Mouse (Mus musculus) liver, adult 2 months (tissue): Measurements from ENCODE around the gene Orc6. TPM values are rescaled to one million over a fixed set of nuclear protein-coding genes. Genes with fewer than 3 reads are reported as not detected.

ENCODE experiments used
- DNase-seq: peaks from one replicate; pipeline ENCODE4 v3.0.0-alpha.2; 2011; ENCODE audit warnings: low read depth, low spot score; ENCODE audit errors: extremely low read depth
- H3K27ac ChIP-seq: fragments of 200-500 bp; replicated peaks from 2 replicates; pipeline ENCODE4 v1.5.1; 2012; ENCODE audit warnings: low read depth, mild to moderate bottlenecking, control low read depth, inconsistent platforms, low read length; ENCODE audit not compliant: insufficient read depth
- H3K27me3 ChIP-seq: fragments of 200-500 bp; 2 replicates; pipeline ENCODE4 v1.6.1; 2012; ENCODE audit warnings: mild to moderate bottlenecking, moderate library complexity, low read length, inconsistent platforms; ENCODE audit not compliant: control insufficient read depth, insufficient read depth
- H3K36me3 ChIP-seq: fragments of 200-500 bp; 2 replicates; pipeline ENCODE4 v1.6.1; 2012; ENCODE audit warnings: low read length, inconsistent platforms; ENCODE audit not compliant: control insufficient read depth, insufficient read depth
- H3K4me1 ChIP-seq: fragments of 200-500 bp; 2 replicates; pipeline ENCODE4 v1.6.1; 2011; ENCODE audit warnings: low read length; ENCODE audit not compliant: control insufficient read depth, insufficient read depth
- H3K4me3 ChIP-seq: fragments of 200-500 bp; 2 replicates; pipeline ENCODE4 v1.5.1; 2011; ENCODE audit warnings: low read depth, mild to moderate bottlenecking, control low read depth, low read length, moderate library complexity; ENCODE audit not compliant: insufficient read depth
- H3K79me2 ChIP-seq: fragments of 200-500 bp; 2 replicates; pipeline ENCODE4 v1.6.1; 2012; ENCODE audit warnings: inconsistent platforms, mild to moderate bottlenecking, low read length, moderate library complexity; ENCODE audit not compliant: control insufficient read depth, insufficient read depth
- H3K9ac ChIP-seq: fragments of 200-500 bp; 2 replicates; pipeline ENCODE4 v1.6.1; 2012; ENCODE audit warnings: low read depth, mild to moderate bottlenecking, control low read depth, inconsistent platforms, low read length
- CTCF ChIP-seq: fragments of 200-500 bp; IDR thresholded peaks from 2 replicates; pipeline ENCODE4 v1.5.1; 2011; ENCODE audit warnings: low read depth, low read length, control low read depth
- POLR2A ChIP-seq: fragments of 200-500 bp; IDR thresholded peaks from 2 replicates; pipeline ENCODE4 v1.6.1; 2011; ENCODE audit warnings: low read length, control low read depth; ENCODE audit not compliant: insufficient read depth; ENCODE audit errors: extremely low read depth
- WGBS: fragments of 180-500 bp; shearing (Covaris S2); methylation state at CpG from one replicate; pipeline ENCODE4 v1.1.7; 2018; 5-methylcytosine and 5-hydroxymethylcytosine counted together
- polyA plus RNA-seq: library from polyadenylated mRNA; depleted of rRNA; stranded (reverse); fragments of >200 nt; gene quantifications from 2 replicates; pipeline ENCODE4 v1.2.3, GENCODE M21; 2012; rRNA removed
- total RNA-seq: library from RNA; depleted of rRNA; stranded (reverse); fragments of >200 nt; gene quantifications from 2 replicates; pipeline ENCODE4 v1.2.3, GENCODE M21; 2014; rRNA removed

Orc6 gene
- total and polyA plus RNA-seq, 2 experiments = 3.2 to 7.6 TPM

DNA sequence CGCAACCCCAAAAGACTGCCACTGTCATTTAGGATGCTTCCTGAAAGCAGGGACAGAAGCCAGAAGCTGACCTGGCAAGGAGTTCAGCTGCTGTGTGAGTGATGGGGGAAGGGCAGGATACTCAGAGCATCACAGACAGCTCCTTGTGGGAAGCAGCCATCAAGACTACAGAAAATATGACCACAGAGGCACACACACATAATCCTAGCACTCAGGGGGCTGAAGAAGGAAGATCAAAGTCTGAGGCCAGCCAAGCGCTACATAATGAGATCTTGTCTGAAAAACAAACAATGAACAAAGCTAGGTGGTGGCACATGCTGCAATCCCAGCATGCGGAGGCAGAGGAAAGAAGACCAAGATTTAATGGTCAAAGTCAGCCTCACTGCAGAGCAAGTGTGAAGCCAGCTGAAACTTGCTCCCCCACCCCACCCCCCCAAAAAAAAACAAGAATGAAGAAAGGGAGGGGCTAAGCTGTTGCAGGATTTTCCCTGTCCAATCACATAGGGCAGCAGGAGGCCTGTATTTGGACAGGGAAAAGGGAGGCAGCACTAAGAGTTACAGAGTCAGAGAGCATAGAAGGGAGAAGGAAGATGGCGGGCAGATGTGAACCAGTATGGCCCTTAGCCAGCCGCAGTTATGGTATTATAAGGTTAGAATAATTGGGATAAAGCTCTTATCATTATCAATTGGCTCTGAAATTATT, 40.6 kb downstream of the Orc6 start:
- TF ChIP-seq CTCF (no peak), POLR2A (no peak)
- Histone ChIP-seq H3K4me3 (no peak overlapping the region), H3K4me1 (no peaks in the 10 kb centered on the region), H3K27ac (no peak overlapping the region), H3K9ac (no peak overlapping the region), H3K36me3 (no peaks in the 10 kb centered on the region), H3K79me2 (no peaks in the 10 kb centered on the region), H3K27me3 (no peaks in the 10 kb centered on the region)
- 78% methylated on average over 5 of the region's 5 CpGs for WGBS
- no peak for DNase-seq

DNA sequence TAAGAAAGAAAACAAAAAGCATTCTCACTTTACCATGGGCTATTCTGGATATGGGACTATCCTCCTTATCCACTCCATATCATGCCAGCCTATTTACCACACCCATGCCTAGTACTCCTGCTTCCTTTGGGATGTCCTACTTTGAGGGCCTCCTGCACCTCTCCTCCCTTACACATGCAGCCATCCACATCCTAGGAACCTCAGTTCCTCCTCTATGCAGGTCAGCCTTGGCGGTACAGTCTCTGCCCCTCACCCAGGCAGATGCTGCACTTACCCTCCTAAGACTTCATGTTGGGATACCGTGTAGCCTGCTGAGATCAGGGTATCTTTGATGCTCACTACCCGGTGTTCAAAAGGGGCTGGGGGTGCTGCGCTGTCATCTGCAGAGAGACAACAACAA, 53.9 kb downstream of the Orc6 start:
- H3K4me1 ChIP-seq = no peaks in the 10 kb centered on the region
- no peak for DNase-seq
- H3K36me3 ChIP-seq = no peaks in the 10 kb centered on the region
- H3K4me3 ChIP-seq = no peak overlapping the region
- no peak overlapping the region for H3K9ac ChIP-seq
- no peaks in the 10 kb centered on the region for H3K79me2 ChIP-seq
- 86% methylated on average over 4 of the region's 4 CpGs for WGBS
- H3K27ac ChIP-seq = no peak overlapping the region
- TF ChIP-seq CTCF = no peak
- TF ChIP-seq POLR2A = no peak
- no peaks in the 10 kb centered on the region for H3K27me3 ChIP-seq

Other genes with a start within 250 kb of the Orc6 start
- gene Fbxw9, start 239.6 kb upstream of the Orc6 start, total RNA-seq = 19.9 and 21.9 TPM in 2 replicates
- 55.2 and 75.4 TPM in 2 replicates for gene Fbxw9, start 239.6 kb upstream of the Orc6 start, polyA plus RNA-seq
- not detected in 2 replicates for gene Gm5741, start 231.7 kb upstream of the Orc6 start, total RNA-seq
- 0.70 TPM in 1 of 2 replicates, not detected in the other for gene Gm5741, start 231.7 kb upstream of the Orc6 start, polyA plus RNA-seq
- 14.8 and 15.1 TPM in 2 replicates for gene Dhps, start 227.9 kb upstream of the Orc6 start, total RNA-seq
- gene Dhps, start 227.9 kb upstream of the Orc6 start, polyA plus RNA-seq = 14.4 and 20.6 TPM in 2 replicates
- 26.3 and 33.0 TPM in 2 replicates for gene Wdr83os, start 218.9 kb upstream of the Orc6 start, total RNA-seq
- 111 and 126 TPM in 2 replicates for gene Wdr83os, start 218.9 kb upstream of the Orc6 start, polyA plus RNA-seq
- gene Wdr83, start 218.3 kb upstream of the Orc6 start, total RNA-seq = 12.2 and 15.5 TPM in 2 replicates
- 22.5 and 26.2 TPM in 2 replicates for gene Wdr83, start 218.3 kb upstream of the Orc6 start, polyA plus RNA-seq
- gene Man2b1, start 216.4 kb upstream of the Orc6 start, total RNA-seq = 57.2 and 70.4 TPM in 2 replicates
- 51.5 and 69.5 TPM in 2 replicates for gene Man2b1, start 216.4 kb upstream of the Orc6 start, polyA plus RNA-seq
- 2.7 and 2.8 TPM in 2 replicates for gene Zfp791, start 176.5 kb upstream of the Orc6 start, total RNA-seq
- 0.38 and 0.49 TPM in 2 replicates for gene Zfp791, start 176.5 kb upstream of the Orc6 start, polyA plus RNA-seq
- gene Cks1brt, start 147.7 kb upstream of the Orc6 start, total RNA-seq = not detected in 2 replicates
- not detected in 2 replicates for gene Cks1brt, start 147.7 kb upstream of the Orc6 start, polyA plus RNA-seq
- gene Olfr371, start 73.6 kb upstream of the Orc6 start, total RNA-seq = not detected in 2 replicates
- not detected in 2 replicates for gene Olfr371, start 73.6 kb upstream of the Orc6 start, polyA plus RNA-seq
- gene Vps35, start 170 bp downstream of the Orc6 start, total RNA-seq = 81.3 and 88.0 TPM in 2 replicates
- 9.3 and 10.7 TPM in 2 replicates for gene Vps35, start 170 bp downstream of the Orc6 start, polyA plus RNA-seq
- 0.34 and 0.55 TPM in 2 replicates for gene Mylk3, start 86.7 kb downstream of the Orc6 start, total RNA-seq
- 0.20 and 0.39 TPM in 2 replicates for gene Mylk3, start 86.7 kb downstream of the Orc6 start, polyA plus RNA-seq
- 6.2 and 8.6 TPM in 2 replicates for gene 4921524J17Rik, start 133.2 kb downstream of the Orc6 start, total RNA-seq
- gene 4921524J17Rik, start 133.2 kb downstream of the Orc6 start, polyA plus RNA-seq = 2.9 TPM in 2 replicates
- gene Gpt2, start 192.9 kb downstream of the Orc6 start, total RNA-seq = 345 and 351 TPM in 2 replicates
- 135 and 180 TPM in 2 replicates for gene Gpt2, start 192.9 kb downstream of the Orc6 start, polyA plus RNA-seq